Mouse (Mus musculus) embryonic facial prominence, embryonic 11.5 days (tissue): Measurements from ENCODE around the gene Chd4. TPM values are rescaled to one million over a fixed set of nuclear protein-coding genes. Genes with fewer than 3 reads are reported as not detected.
A peak's percentile ranks its signal among the peaks of the same experiment; 100 is the strongest.

Experiments used
- ATAC-seq: fragments of 200-750 bp; cut with Nextera tagmentation; replicated peaks from 2 replicates; pipeline ENCODE4 v1.8.0; 2017; ENCODE audit warnings: low read depth; ENCODE audit not compliant: insufficient number of reproducible peaks, low FRiP score, low TSS enrichment
- DNase-seq: peaks from one replicate; pipeline ENCODE4 v3.0.0-alpha.2; 2015; ENCODE audit warnings: low spot score
- H3K27ac ChIP-seq: fragments of 300-500 bp; sonication (generic); replicated peaks from 2 replicates; pipeline ENCODE4 v1.5.1; 2014; ENCODE audit warnings: mild to moderate bottlenecking, low read depth, low read length, control low read depth
- H3K27me3 ChIP-seq: fragments of 300-500 bp; sonication (generic); 2 replicates; pipeline ENCODE4 v1.6.1; 2014; ENCODE audit warnings: mild to moderate bottlenecking, low read length, moderate library complexity, mixed read lengths; ENCODE audit not compliant: control insufficient read depth, insufficient read depth
- H3K36me3 ChIP-seq: fragments of 300-500 bp; sonication (generic); replicated peaks from 2 replicates; pipeline ENCODE4 v1.6.1; 2014; ENCODE audit warnings: low read depth, mild to moderate bottlenecking, low read length, moderate library complexity, mixed read lengths; ENCODE audit not compliant: control insufficient read depth, insufficient read depth
- H3K4me1 ChIP-seq: fragments of 300-500 bp; sonication (generic); 2 replicates; pipeline ENCODE4 v1.6.1; 2014; ENCODE audit warnings: low read length, mixed read lengths; ENCODE audit not compliant: control insufficient read depth, insufficient read depth
- H3K4me2 ChIP-seq: fragments of 300-500 bp; sonication (generic); 2 replicates; pipeline ENCODE4 v1.6.1; 2014; ENCODE audit warnings: low read depth, mild to moderate bottlenecking, control low read depth, low read length, moderate library complexity
- H3K4me3 ChIP-seq: fragments of 300-500 bp; sonication (generic); 2 replicates; pipeline ENCODE4 v1.5.1; 2014; ENCODE audit warnings: low read depth, low read length, control low read depth
- H3K9ac ChIP-seq: fragments of 300-500 bp; sonication (generic); replicated peaks from 2 replicates; pipeline ENCODE4 v1.6.1; 2014; ENCODE audit warnings: mild to moderate bottlenecking, control low read depth, low read length
- H3K9me3 ChIP-seq: fragments of 300-500 bp; sonication (generic); replicated peaks from 2 replicates; pipeline ENCODE4 v1.6.1; 2016; ENCODE audit warnings: mild to moderate bottlenecking, low read length, inconsistent platforms, mixed read lengths; ENCODE audit not compliant: control insufficient read depth
- WGBS: fragments of 180-500 bp; shearing (Covaris S2); extraction: QIAGEN DNeasy Blood & Tissue Kit; methylation state at CpG from one replicate; pipeline ENCODE4 v1.1.7; 2014; 5-methylcytosine and 5-hydroxymethylcytosine counted together
- polyA plus RNA-seq: library from polyadenylated mRNA; unstranded; fragments of >200 nt; fragmentation: Nextera tagmentation; extraction: Ambion mirVana; gene quantifications from 2 replicates; pipeline ENCODE4 v1.2.1, GENCODE M21; 2014

Gene Chd4
- polyA plus RNA-seq, 1 experiment from 2014 or later: 93.2 TPM

- no peaks in the 10 kb centered on the region for H3K27me3 ChIP-seq
- peak overlapping the region; percentile 95 for H3K4me3 ChIP-seq
- DNase-seq: no peak
- 0% methylated on average over 24 of the region's 32 CpGs for WGBS
- H3K4me2 ChIP-seq: peak overlapping the region; percentile 89
- H3K27ac ChIP-seq: peak overlapping the region; percentile 95
- no peak; the same call in 1 of the 2 replicates for ATAC-seq
- peaks cover 16% of the 10 kb centered on the region for H3K4me1 ChIP-seq
- peaks cover 9% of the 10 kb centered on the region for H3K36me3 ChIP-seq
- peak overlapping the region; percentile 88 for H3K9ac ChIP-seq
- H3K9me3 ChIP-seq: no peaks in the 10 kb centered on the region
Observed at GRCm38 (mm10) chr6:125096279-125096596, 457 bp downstream of the Chd4 start.

GRCm38 (mm10) chr6:125096597-125097345 is 990 bp downstream of the Chd4 start:
- Histone ChIP-seq H3K4me2 (peak overlapping the region; percentile 89), H3K9ac (peak overlapping the region; percentile 88), H3K4me3 (peak overlapping the region; percentile 95), H3K4me1 (peaks cover 16% of the 10 kb centered on the region), H3K9me3 (no peaks in the 10 kb centered on the region), H3K36me3 (peaks cover 13% of the 10 kb centered on the region), H3K27me3 (no peaks in the 10 kb centered on the region), H3K27ac (peak overlapping the region; percentile 95)
- WGBS: 0% methylated on average over 31 of the region's 44 CpGs
- DNase-seq (peak; percentile 70), ATAC-seq (peak; percentile 53)

GRCm38 (mm10) chr6:125097346-125097689 is 1.5 kb downstream of the Chd4 start:
- peak overlapping the region; percentile 88 for H3K9ac ChIP-seq
- H3K27me3 ChIP-seq: no peaks in the 10 kb centered on the region
- H3K27ac ChIP-seq: peak overlapping the region; percentile 95; the same call in 1 of the 2 replicates
- peak overlapping the region; percentile 89 for H3K4me2 ChIP-seq
- ATAC-seq (peak; percentile 2; the same call in 1 of the 2 replicates), DNase-seq (no peak)
- H3K36me3 ChIP-seq: peaks cover 18% of the 10 kb centered on the region
- H3K9me3 ChIP-seq: no peaks in the 10 kb centered on the region
- WGBS: under 1% methylated on average over 12 of the region's 12 CpGs
- H3K4me3 ChIP-seq: peak overlapping the region; percentile 95
- peaks cover 16% of the 10 kb centered on the region for H3K4me1 ChIP-seq

DNA sequence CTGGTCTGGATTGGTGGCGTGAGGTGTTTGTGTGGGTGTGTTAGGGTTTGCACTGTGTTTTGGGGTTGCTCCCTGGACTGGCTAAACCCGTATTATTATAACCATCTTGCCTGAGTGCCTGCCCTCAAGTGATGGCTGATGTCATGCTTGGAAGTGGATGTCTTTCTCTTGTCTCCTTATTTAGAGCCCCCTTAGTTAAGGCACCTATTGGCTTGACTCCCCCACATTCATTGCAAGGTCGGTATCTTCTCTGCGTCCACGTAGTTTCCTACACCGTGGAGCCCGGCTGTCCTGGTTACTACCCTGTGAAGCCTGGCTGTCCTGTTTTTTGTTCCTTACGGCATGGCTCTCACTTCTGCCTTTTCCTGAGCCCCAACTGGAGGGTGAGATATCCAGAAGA is 2.2 kb downstream of the Chd4 start:
- H3K27ac ChIP-seq: no peak overlapping the region
- H3K36me3 ChIP-seq: peaks cover 22% of the 10 kb centered on the region
- no peaks in the 10 kb centered on the region for H3K9me3 ChIP-seq
- peak overlapping the region; percentile 95 for H3K4me3 ChIP-seq
- DNase-seq: no peak
- H3K4me2 ChIP-seq: peak overlapping the region; percentile 89
- no peaks in the 10 kb centered on the region for H3K27me3 ChIP-seq
- H3K9ac ChIP-seq: peak overlapping the region; percentile 88
- H3K4me1 ChIP-seq: peaks cover 16% of the 10 kb centered on the region
- WGBS: 65% methylated on average over 8 of the region's 8 CpGs
- ATAC-seq: no peak

- WGBS: 65% methylated on average over 3 of the region's 3 CpGs
- no peak for DNase-seq
- Histone ChIP-seq H3K4me1 (peaks cover 16% of the 10 kb centered on the region), H3K4me2 (peak overlapping the region; percentile 89), H3K36me3 (peaks cover 25% of the 10 kb centered on the region), H3K9me3 (no peaks in the 10 kb centered on the region), H3K4me3 (peak overlapping the region; percentile 95), H3K9ac (peak overlapping the region; percentile 88), H3K27me3 (no peaks in the 10 kb centered on the region), H3K27ac (no peak overlapping the region)
- no peak for ATAC-seq
Observed at GRCm38 (mm10) chr6:125098513-125098912, 2.7 kb downstream of the Chd4 start.

DNA sequence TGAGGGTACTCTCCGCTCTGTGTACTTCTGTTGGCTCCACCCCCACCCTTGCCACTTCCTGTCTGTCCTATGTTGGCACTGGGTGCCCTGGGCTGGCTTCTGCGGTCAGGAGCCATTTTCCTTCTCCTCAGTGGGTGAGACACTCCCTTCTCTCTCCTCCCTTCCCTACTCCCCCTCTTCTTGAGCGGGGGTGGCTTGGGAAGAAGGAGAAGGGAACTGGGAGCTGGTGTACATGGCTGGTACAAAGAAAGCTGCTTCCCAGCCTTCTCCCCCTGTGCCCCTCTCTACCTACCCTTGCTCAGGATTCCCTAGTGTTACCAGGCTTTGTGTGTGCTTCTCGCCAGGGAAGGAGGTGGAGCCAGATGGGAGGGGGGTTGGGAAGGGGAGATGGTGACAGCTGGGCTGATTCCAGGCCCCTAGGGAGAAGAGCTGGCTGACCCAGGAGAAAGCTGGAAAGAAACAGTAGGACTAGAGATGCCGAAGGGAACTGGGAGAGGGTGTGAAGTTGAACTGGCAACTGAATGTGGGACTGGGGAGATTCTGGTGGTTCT is 3.7 kb downstream of the Chd4 start:
- 47% methylated on average over 4 of the region's 5 CpGs for WGBS
- ATAC-seq (no peak), DNase-seq (no peak)
- Histone ChIP-seq H3K27ac (no peak overlapping the region), H3K9ac (0 out of 2 replicates have a peak overlapping the region, but pooled peaks have one; percentile 2), H3K4me1 (peaks cover 16% of the 10 kb centered on the region), H3K9me3 (no peaks in the 10 kb centered on the region), H3K27me3 (no peaks in the 10 kb centered on the region), H3K4me2 (peak overlapping the region; percentile 25), H3K36me3 (peaks cover 28% of the 10 kb centered on the region), H3K4me3 (0 out of 2 replicates have a peak overlapping the region, but pooled peaks have one; percentile 7)

DNA sequence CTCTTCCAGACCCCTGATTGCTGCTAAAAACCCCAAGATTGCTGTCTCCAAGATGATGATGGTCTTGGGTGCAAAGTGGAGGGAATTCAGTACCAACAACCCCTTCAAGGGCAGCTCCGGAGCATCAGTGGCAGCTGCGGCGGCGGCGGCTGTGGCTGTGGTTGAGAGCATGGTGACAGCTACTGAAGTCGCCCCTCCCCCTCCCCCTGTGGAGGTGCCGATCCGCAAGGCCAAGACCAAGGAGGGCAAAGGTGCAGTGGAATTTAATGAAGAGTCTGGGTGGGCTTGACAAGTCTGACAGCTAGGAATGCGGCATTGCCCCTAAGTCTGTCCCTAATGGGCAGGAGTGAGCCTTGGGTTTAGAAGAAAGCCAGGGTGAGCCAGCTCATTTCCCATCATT is 5.7 kb downstream of the Chd4 start:
- H3K36me3 ChIP-seq: peaks cover 39% of the 10 kb centered on the region
- no peak for DNase-seq

GRCm38 (mm10) chr6:125104223-125104622 is 8.4 kb downstream of the Chd4 start:
- Histone ChIP-seq H3K9ac (no peak overlapping the region), H3K4me1 (peaks cover 2% of the 10 kb centered on the region; the same call in 1 of the 2 replicates), H3K36me3 (peaks cover 59% of the 10 kb centered on the region), H3K4me3 (no peak overlapping the region), H3K27me3 (no peaks in the 10 kb centered on the region), H3K4me2 (no peak overlapping the region), H3K27ac (no peak overlapping the region), H3K9me3 (no peaks in the 10 kb centered on the region)
- WGBS: 91% methylated on average over 4 of the region's 4 CpGs
- ATAC-seq (no peak), DNase-seq (no peak)

More for the DNA sequence above, 5.7 kb downstream of the Chd4 start:
- WGBS: 77% methylated on average over 9 of the region's 9 CpGs
- Histone ChIP-seq H3K27me3 (no peaks in the 10 kb centered on the region), H3K27ac (no peak overlapping the region), H3K9ac (no peak overlapping the region), H3K4me3 (no peak overlapping the region), H3K4me1 (peaks cover 16% of the 10 kb centered on the region), H3K9me3 (no peaks in the 10 kb centered on the region), H3K4me2 (no peak overlapping the region)
- no peak for ATAC-seq
